Mouse (Mus musculus) ovary, postnatal 14 days (tissue): Measurements from ENCODE around the gene Ptprt.

ENCODE experiments used
- DNase-seq: peaks from one replicate; pipeline ENCODE4 v3.0.0; 2022; ENCODE audit warnings: low spot score

Gene Ptprt

DNA sequence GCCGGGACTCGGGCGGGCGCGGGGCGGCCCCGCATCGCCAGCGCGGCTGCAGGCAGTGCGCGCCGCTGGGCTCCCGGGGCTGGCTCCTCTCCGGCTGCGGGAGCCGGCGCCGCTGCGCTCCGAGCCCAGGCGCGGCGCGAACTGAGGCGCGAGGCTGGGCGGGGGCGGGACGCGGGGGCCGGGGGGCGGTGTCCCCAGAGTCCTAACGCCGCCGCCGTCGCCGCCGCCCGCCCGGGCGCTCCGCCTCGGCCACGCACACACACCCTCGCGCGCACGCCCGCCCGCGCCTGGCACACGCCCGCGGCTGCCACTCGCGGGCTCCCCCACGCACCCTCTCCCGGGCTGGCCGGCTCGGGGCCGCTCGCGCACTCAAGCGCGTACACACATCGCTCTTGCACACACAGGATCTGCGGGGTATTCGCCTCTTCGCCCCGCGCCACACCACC, at the start of gene Ptprt:
Ptprt (minus strand) TSS at position 207 of the 446 bp plus-strand sequence.
- DNase-seq: no peak

DNA sequence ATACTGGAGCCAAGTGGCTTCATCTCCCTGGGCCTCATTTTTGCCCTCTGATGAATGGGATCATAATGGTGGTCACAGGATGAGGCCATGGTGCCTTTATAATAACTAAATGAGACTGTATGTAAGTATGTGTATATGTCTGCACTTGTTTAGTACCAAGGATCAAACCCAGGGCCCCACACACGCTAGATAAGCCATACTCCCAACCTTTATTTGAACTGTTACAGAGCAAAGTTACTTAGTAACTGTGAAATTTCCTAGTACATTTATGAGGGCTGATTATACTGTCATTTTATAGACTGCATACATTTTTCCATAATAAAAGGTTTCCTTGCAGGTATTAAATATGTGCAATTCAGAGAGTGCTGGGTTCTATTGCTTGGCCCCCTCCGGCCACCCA, 49.5 kb upstream of the Ptprt start:
- no peak for DNase-seq

DNA sequence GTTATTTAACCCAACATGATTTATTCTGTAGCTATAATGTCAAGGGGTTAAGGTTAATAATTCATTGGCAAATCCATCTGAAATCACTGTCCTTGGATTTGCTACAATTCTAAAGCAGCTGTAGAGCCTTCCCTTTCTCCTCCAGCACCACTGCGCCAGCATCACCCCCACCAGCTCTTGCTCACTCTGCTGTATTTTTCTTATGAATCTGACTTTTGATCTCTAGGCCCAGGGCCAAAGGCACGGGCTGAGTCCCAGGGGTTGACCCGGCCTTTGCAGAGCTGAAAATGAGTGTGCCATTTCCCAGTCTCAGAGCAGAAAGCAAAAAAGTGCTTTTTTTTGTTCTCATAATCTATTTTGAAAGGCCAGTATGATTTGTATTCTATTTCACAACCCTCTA, 38.7 kb upstream of the Ptprt start:
- DNase-seq: no peak

DNA sequence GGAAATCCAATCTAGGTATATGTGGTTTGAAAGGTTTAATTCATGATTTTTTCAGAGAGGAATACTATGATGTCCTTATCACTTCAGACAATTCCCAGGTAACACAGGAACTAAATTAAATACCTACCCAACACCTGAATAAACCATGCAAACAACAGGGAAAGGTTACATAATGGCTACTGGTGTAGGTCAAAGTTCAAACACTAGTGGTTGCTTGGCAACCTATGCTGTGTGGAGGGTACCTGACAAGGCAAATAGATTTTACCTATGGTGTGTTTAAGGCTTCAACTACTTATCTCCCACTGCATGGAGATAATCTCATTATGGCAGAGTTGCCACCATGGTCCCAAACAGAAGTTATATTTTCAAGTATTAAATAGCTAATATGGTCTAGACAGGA, 38.1 kb upstream of the Ptprt start:
- DNase-seq: no peak

DNA sequence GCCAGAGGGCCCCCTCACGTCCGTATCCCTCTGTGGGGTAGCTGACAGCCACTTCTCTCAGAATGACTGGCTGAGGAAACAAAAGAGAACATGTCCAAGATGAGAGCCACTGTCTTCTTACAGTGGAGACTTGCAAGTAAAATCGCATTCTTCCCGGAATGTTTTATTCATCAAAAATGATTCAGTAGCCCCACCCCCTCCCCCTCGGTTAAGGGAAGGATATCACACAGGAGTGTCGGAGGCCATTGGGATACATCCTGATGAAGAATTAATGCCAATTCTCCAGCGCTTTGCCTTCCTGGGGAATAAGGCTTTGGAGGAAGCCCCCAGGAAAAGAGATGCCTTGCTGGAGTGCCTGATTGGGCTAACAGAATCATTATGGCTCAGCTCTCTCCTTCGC, 37.1 kb upstream of the Ptprt start:
- DNase-seq: no peak

DNA sequence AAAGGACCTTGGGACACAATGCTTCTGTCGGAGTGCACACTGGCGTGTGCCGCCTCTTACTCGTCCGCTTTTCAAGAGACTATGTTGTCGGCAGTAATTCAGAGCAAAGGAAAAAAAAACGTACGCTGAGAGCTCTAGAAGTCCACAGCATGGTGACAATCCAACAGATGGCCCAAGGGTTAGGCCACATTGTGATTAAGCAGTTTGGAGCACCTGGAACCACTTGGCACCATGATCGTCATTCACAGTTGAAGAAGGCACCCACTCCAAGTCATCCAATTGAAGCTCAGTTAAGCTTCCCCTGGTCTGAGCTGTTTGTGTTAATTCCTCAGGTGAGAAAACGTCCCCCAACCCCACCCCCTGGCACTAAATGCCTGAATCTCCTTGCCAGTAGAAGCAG, 36.2 kb upstream of the Ptprt start:
- no peak for DNase-seq

DNA sequence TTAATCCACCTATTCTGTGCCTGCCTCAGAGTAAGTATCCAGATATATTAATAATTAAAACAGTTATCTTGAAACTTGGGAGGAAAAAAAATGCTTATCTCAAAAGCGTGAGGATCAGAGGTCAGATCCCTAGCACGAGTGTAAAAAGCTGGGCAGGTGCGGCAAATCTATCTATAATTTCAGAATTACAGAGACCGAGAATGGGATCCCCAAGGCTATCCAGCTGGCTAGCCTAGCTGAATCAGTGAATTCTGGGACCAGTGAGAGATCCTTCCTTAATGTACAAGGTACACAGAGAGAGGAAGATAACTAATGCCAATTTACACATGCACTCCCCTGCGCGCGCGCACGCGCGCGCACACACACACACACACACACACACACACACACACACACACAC, 31.2 kb upstream of the Ptprt start:
- no peak for DNase-seq

DNA sequence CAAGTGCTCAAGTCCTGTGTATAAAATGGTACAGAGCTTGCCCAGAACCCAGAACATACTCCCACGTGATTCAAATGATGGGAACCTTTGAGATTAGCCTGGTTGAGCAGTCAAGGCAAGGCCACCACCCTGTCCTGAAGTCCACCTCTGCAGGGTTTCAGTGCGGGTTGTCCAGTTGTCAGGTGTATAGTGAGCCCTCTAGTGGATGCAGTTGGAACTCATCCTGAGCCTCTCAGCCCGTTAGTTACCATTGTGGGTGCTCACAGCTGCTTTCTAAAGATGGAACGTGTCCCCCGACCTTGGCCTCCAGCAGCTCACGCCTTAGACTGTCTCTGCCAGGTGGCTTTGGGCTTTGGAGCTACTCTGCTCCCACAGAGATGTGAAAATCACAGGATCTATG, 21.7 kb upstream of the Ptprt start:
- no peak for DNase-seq

DNA sequence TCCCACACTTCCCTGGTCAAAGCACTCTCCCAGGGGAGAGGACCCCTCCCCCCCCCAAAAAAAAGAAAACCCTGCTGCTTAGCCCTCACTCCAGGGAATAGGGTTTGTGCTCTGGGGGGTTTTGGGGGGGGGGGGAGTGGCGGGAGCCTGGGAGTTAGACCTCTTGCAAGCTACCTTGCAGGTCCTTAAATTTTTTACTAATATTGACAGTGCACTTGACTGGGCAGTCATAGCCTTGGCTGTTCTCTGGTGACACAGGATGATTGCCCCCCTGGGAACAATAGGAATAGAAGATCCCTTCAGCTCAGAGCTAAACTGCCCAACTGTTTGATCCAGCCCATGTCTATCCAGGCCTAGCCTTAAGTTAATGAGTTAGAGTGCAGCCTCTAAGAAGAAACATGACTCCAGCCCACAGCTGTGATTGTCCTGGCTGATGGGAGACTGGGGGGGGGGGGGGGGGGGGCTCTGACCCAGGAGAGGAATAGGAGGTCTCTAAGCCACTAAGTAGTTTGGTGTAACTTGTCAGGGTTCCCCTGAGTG, 1.6 kb upstream of the Ptprt start:
- no peak for DNase-seq

DNA sequence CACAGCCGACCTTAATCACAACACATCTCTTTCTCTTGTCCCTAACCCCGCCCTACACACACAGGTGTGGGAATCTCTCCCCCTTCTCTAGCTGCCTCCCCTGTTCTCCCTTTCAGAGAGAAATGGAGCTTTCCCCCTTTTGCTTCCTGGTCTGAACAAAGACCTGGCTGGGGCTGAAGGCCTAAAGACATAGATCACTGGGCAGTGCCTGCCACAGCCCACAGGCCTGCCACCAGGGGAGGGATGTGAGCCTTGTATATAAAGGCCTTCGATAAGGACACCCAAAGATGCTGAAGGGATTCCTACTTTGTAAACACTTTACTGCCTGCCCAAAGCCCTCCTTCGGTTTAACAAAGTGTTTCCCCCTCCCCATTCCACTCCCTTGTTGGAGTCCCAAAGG, 786 bp upstream of the Ptprt start:
- no peak for DNase-seq

DNA sequence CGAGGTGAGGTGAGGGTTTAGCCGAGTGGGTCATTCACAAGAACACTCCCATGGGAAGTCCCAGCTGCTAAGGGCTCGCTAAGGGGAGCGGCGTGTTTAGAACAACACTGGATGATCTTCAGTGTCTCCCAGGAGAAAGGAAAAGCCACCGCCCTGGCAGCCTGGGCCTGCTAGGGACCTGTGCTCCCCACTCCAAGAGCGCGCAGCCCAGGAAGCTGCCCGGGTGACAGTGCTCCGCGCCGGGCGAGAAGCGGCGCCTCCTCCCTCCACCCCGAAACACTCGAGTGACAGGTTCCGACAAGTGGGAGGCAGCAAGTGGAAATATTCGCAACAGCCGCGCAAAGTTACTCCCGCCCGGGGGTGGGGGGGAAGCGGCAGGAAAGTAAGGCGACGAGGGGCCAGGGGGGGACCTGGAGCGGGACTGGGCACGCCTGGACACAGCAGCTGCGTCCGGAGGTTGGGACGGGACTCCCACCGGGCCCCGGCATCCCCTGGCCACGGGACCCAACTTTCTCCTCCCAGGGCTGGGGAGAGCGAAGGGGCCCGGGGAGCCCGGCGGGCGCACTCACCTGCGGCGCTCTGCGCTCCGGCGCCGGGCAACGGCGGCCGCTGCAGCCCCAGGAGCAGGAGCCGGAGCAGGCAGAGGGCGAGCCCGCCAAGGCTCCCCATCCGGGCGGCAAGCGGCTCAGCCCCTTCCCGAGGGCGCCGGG, 561 bp downstream of the Ptprt start:
- DNase-seq: no peak

DNA sequence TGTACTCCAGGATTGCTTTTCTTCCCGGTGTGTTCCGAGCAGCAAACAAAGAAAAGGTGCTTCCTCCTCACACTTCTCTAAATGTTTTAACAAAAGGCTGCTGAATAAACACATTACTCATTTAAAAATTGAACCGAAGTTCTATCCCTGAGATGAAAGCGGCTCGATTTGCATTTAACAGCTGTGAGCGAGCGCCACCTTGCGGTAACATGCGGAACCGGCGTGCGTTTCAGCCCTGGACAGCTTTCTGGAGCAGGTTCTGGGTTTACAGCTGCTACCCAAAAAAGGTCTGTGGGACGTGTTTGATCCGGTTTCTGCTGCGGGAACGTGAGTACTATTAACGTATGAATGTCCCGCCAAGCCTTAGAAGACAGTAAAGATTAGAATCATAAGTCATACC, 1.9 kb downstream of the Ptprt start:
- peak; percentile 81 for DNase-seq

DNA sequence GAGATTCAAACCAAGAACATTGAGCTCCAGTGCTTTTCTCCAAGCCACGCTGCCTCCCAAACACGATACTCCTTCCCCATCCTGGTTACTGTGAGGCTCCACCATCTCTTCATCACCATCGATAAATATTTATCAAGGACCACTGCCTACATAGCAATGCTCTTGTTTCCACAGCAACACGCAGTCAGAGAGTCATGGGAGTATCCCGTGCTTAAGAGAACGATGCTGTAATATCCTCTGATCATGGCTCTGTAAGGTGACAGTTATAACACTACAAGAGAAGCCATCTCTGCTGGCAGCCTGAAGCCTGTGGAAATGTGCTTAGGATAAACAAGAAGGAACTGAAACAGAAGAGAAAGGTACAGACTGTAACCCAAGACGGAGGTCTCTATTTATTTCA, 3.4 kb downstream of the Ptprt start:
- no peak for DNase-seq

DNA sequence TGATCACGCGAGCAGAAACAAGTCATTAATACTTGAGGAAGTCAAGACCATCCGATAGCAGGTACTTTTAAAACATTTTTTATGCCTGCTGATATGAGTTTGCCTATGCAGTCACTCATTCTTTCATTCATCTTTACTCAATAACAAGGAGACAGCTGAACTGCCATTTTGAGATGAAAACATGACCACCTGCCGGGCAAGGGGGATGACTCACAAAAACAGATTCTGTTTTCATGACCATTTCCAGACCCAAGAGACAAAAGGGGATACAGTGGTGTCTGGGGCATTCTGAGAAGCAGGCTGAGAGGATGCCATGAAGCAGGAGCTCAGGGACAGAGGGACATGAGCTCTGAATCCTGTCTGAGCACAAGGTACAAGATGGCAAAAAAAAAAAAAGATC, 6.5 kb downstream of the Ptprt start:
- no peak for DNase-seq

DNA sequence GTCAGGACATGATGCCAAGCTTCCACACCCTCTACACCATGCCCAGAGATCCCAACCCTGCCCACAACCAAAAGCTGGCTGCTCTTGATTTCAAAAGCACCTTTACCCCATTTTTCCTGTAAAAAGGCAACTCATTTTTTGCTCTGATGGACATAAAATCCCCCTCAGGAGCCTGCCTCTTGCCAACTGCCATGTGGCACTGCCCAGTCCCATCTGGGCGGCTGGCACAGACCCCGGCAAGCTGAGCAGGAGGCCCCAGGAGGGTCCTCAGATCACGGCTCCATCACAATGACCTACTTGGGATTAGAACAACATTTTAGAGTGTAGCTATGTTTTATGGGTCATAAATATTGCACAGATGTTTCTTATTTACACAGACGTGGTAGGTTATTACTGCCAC, 22.3 kb downstream of the Ptprt start:
- DNase-seq: no peak

DNA sequence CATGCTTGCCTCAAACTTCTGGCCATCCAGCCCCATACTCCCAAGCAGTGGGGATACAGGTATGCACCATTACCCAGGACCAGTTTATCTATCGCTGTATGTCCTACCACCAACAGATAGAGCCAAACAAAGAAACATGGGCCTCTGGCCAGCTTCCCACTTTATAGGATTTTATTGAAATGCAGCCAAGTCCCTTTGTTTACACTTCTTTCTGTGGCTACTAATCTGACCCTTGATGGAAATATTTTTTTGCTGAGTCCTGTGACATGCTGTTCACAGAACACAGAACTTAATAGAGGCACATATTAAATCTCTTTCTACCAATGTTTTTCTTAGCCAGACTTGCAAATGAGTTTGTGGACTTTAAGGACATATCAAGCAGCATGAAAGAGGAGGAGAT, 23.4 kb downstream of the Ptprt start:
- DNase-seq: no peak

DNA sequence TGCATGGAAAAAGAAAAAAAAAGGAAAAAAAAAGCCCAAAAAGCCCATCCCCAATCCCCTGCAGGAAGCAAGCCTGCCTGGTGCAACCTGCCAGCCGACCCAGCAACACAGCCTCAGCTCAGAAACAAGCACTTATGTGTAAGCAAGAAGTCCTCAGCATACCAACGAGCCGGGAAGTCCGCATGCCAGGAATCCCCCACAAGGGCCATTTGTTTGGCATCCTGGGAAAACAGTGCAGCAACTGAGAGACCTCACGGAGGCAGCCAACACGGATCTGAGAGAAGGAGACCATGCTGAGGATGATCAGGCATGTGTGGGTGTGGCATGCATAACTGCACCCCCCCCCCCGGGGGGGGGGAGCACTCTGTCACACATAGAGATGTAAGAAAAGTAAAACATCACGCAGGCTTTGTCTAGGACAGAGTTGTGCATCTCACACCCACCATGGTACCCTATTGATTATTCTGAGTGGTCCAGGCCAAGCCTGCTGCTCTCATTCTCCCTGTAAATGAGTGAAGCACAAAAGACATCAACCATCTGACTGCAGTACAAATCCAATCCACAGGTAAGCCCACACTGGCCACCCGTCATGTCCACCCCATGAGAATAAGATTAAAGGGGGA, 24.4 kb downstream of the Ptprt start:
- DNase-seq: no peak

DNA sequence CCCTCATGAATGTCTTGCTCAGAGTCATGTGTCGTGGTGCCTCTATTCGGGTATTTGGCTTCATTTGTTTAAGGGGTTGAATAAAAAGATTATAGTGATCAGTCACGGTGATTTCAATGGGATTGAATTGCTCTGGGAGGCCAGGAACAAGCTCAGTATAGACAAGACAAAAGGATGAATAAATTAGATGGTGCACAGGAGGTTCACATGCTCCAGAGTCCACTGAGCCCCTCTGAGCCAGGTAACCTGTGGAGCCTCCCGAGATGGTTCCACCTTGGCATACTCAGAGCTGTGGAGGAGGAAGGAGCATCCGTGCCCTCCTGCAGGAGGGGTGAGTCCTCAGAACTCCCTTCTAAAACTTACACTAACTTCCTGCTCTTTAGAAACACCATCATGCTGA, 26.0 kb downstream of the Ptprt start:
- DNase-seq: no peak

DNA sequence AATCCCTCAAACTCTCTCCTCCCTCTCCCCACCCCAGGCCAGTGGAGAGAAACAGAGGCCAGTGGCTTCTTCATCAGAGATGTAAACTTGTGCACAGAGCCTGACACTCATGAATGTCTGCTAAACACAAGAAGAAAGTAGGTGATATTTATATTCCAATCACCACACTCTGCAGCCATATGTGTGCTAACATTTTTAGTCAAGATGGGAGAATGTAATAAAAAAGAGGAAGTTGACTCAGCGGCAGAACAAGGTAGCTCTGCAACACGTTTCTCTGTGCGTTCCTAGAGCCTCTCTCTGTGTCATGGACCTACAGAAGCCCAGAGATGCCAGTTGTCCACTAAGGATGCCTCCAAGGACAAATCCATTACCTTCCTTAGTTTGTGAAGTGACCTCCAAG, 34.9 kb downstream of the Ptprt start:
- no peak for DNase-seq

DNA sequence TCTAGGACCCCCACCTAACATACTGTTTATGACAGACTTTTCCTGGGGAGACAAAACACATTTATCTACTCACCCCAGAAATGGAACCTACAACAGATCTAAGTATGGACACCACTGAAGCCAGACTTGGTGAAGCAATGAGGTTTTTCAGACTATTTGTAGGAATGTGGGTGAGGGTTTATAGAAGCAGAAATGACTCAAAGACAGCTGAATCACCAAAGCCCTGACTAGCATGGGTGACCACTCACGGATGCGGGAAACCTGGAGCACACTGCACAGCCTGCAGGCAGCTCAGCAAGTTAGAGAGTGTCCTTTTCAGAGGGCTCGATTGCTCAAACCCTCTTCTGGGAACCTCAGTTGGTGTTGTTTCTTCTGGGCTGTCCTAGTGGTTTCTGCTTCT, 36.2 kb downstream of the Ptprt start:
- DNase-seq: no peak

DNA sequence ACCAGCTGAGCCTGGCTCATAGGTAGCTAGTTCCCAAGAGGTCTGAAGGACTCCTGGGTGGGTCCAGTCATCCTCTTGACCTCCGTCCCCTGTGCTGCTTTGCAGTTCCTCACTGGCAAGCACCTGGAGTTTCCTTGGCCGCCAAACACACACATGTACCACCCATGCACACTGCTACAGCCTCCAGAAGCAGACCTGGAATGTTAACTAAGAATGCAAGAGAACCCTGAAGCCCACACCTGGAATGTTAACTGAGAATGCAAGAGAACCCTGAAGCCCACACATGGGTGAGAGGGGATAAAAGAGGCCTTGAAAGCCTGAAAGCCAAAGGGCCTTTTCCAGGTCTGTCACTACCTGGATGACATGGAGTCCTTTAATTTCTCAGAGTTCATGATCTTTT, 46.7 kb downstream of the Ptprt start:
- no peak for DNase-seq

DNA sequence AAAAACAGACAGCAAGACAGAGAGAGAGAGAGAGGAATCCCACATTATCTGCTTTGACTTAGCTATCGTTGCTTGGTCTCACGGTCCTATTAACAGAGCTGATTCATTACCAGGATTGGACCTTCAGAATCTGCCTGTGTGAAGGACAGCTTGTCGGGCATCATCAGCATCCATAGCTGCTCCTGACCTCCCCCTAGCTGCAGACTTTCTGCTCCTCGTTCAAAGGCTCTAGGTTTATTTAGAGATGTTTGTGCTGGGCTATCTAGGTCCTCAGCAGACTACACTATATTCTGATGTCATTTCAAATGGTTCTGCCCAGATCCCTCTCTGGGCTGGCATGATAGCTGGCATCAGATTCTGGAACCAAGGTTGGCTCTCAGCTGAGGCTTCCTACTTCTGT, 47.5 kb downstream of the Ptprt start:
- no peak for DNase-seq

DNA sequence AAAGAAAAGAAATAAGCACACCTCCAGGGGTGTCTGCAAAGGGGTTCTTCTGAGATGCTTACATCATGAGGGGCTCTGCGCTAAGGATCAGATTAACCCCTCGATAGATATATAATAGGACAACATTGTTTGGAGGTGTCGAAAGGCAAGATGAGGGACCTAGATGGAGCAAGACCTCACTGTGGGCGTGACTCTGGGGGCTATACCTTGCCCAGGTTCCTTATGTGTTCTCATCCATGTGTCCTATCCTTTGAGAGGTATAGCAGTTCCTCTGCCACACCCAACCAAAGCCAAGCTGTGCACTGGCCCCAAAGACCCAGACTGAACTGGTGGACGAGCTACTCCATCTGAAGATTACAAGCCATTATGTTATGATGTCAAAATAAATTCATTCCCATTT, 58.2 kb downstream of the Ptprt start:
- no peak for DNase-seq

DNA sequence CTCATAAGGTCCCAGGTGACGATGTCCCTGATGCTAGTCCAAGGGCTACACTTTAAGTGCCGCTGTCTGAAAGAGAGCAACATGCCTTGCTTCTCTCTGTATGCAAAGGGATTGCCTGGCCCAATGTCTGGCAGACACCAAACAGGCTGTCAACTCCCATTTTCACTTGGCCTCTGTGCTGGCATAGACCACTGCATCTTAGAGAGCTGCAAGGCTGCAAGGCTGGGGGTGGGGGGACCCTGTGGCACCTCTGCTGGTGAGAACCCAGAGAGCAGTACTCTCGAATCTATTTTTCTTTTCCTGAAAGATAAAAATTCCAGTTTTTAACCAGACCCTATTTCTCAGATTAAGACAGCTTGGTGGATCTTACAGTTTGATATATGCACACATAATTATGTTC, 69.6 kb downstream of the Ptprt start:
- no peak for DNase-seq
